Mouse (Mus musculus) bone marrow, adult 2 months (tissue): ENCODE results near the gene Slirp.

Experiments used
- CTCF ChIP-seq: fragments of 200-500 bp; IDR thresholded peaks from 2 replicates; pipeline ENCODE4 v1.5.1; 2011; ENCODE audit warnings: low read length, control low read depth; ENCODE audit not compliant: control insufficient read depth, insufficient read depth
- POLR2A ChIP-seq: fragments of 200-500 bp; IDR thresholded peaks from 2 replicates; pipeline ENCODE4 v1.6.1; 2011; ENCODE audit warnings: low read depth, mild to moderate bottlenecking, control low read depth, low read length, borderline replicate concordance; ENCODE audit not compliant: control insufficient read depth

DNA sequence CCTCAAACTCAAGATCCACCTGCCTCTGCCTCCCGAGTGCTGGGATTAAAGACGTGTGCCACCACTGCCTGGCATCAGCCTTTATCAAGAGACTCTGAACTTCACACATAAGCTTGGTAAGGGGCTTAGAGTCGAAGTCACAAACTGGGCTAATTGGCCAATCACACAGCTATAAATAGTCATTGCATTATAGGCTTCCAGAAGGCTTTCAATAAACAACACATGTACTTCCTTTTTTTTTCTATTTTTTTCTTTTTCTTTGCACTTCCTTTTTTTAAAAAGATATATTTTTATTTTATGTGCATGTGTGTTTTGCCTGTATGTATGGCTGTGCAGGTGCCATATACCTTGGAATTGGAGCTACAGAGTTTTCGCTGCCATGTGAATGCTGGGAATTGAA lies 28.3 kb upstream of the Slirp start:
- TF ChIP-seq POLR2A (no peak), CTCF (no peak)
